Mouse (Mus musculus) forebrain, postnatal 0 days (tissue): ENCODE measurements at regions not wholly inside any gene's neighbourhood (a gene's known extent, or its start where the extent isn't known, plus 50 kb on each side); places are given as distances from the start of the nearest gene placed in this dataset.
A peak's percentile ranks its signal among the peaks of the same experiment; 100 is the strongest.

Experiments
- ATAC-seq: fragments of 200-750 bp; cut with Nextera tagmentation; 2 replicates; pipeline ENCODE4 v1.8.0; 2017; ENCODE audit warnings: mild to moderate bottlenecking, moderate library complexity
- DNase-seq: peaks from one replicate; pipeline ENCODE4 v3.0.0-alpha.2; 2015
- H3K27ac ChIP-seq: fragments of 300-500 bp; sonication (generic); 2 replicates; pipeline ENCODE4 v1.5.1; 2014; ENCODE audit warnings: low read depth, mild to moderate bottlenecking, antibody characterized with exemption, low read length, moderate library complexity, mixed read lengths
- H3K27me3 ChIP-seq: fragments of 300-500 bp; sonication (generic); 2 replicates; pipeline ENCODE4 v1.6.1; 2014; ENCODE audit warnings: mild to moderate bottlenecking, low read length, mixed read lengths; ENCODE audit not compliant: insufficient read depth
- H3K36me3 ChIP-seq: fragments of 300-500 bp; sonication (generic); 2 replicates; pipeline ENCODE4 v1.6.1; 2014; ENCODE audit warnings: mild to moderate bottlenecking, moderate library complexity; ENCODE audit not compliant: insufficient read depth
- H3K4me1 ChIP-seq: fragments of 300-500 bp; sonication (generic); 2 replicates; pipeline ENCODE4 v1.6.1; 2014; ENCODE audit warnings: antibody characterized with exemption; ENCODE audit not compliant: insufficient read depth
- H3K4me2 ChIP-seq: fragments of 300-500 bp; sonication (generic); 2 replicates; pipeline ENCODE4 v1.6.1; 2014; ENCODE audit warnings: low read depth, mild to moderate bottlenecking, moderate library complexity
- H3K4me3 ChIP-seq: fragments of 300-500 bp; sonication (generic); 2 replicates; pipeline ENCODE4 v1.5.1; 2014; ENCODE audit warnings: low read depth, low read length, mixed read lengths
- H3K9ac ChIP-seq: fragments of 300-500 bp; sonication (generic); 2 replicates; pipeline ENCODE4 v1.6.1; 2014; ENCODE audit warnings: mild to moderate bottlenecking
- H3K9me3 ChIP-seq: fragments of 300-500 bp; sonication (generic); 2 replicates; pipeline ENCODE4 v1.6.1; 2016; ENCODE audit warnings: low read length
- CTCF ChIP-seq: sonication (generic); IDR thresholded peaks from 2 replicates; pipeline ENCODE4 v1.5.1; 2016; ENCODE audit warnings: antibody characterized with exemption, control low read depth, low read depth
- WGBS: fragments of 180-500 bp; shearing (Covaris S2); extraction: QIAGEN DNeasy Blood & Tissue Kit; methylation state at CpG from one replicate; pipeline ENCODE4 v1.1.7; 2014; 5-methylcytosine and 5-hydroxymethylcytosine counted together

DNA sequence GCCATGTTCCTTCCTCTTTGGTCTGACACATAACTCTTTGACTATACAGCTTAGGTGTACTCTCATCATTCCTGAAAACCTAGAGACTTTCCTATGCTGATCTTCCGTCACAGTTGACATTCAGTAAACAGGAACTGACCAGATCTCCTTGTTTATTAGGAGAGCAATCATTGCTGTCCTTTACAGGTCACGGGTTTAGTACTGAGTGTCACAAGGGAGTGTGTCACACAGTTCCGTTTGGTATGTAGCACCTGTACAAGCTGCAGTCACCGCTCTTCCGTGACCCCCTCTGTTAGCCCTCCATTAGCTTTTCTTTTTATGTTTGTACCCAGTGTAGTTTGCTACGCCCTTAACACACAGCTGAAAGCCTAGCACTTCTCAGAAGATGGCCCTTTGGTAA is 553.4 kb upstream of the Slc39a10 start:
- Histone ChIP-seq H3K27ac (no peak overlapping the region), H3K4me1 (no peaks in the 10 kb centered on the region), H3K9me3 (no peaks in the 10 kb centered on the region), H3K27me3 (no peaks in the 10 kb centered on the region), H3K9ac (no peak overlapping the region), H3K36me3 (no peaks in the 10 kb centered on the region), H3K4me3 (no peak overlapping the region), H3K4me2 (no peak overlapping the region)
- WGBS: 45% methylated on average over 6 of the region's 6 CpGs
- ATAC-seq: no peak
- no peak for DNase-seq
- no peak for TF ChIP-seq CTCF

DNA sequence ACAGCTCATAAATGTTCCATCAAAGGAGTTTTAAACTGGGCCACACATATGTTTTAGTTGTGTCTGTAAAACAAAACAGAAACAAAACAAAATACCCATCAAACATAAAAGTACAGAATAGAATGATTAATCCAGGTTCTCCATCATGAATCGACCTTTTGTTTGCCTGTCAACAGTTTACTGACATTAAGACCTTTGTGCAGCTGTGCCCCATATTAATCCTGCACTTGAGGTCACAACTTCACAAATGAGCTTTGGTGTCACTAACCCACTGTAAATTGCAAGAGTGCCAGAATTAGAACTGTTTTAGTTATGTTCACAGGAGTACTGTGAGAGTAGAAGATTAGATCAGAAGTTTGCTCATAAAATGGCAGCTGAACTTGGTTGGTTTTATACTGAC is 540.2 kb upstream of the Slc39a10 start:
- no peak overlapping the region for H3K4me2 ChIP-seq
- no peak for DNase-seq
- no peak overlapping the region for H3K27ac ChIP-seq
- WGBS: 77% methylated on average over 1 of the region's 1 CpGs
- no peaks in the 10 kb centered on the region for H3K4me1 ChIP-seq
- no peaks in the 10 kb centered on the region for H3K36me3 ChIP-seq
- H3K9ac ChIP-seq: no peak overlapping the region
- no peak overlapping the region for H3K4me3 ChIP-seq
- H3K9me3 ChIP-seq: no peaks in the 10 kb centered on the region
- ATAC-seq: no peak
- TF ChIP-seq CTCF: no peak
- no peaks in the 10 kb centered on the region for H3K27me3 ChIP-seq

DNA sequence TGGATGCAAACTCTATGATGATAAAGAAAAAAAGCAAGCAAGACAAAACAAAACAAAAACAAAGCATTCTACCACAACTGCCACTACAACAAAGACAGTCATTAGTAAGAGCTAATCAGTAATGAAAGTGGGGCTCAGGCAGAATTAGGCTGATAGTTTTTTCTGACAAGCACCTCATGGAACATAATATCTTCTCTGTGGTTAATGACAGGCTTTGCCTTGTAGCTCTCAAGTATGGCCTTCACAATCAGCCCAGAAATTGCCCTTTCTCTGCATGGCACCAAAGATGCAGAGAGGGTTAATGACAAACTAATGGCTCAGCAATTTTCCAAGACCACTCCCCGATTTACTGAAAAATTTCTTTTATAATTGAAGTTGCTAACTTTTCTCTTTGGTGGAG is 512.5 kb upstream of the Slc39a10 start:
- H3K9me3 ChIP-seq: no peaks in the 10 kb centered on the region
- H3K36me3 ChIP-seq: no peaks in the 10 kb centered on the region
- no peak for TF ChIP-seq CTCF
- no peaks in the 10 kb centered on the region for H3K4me1 ChIP-seq
- H3K4me2 ChIP-seq: no peak overlapping the region
- H3K27ac ChIP-seq: no peak overlapping the region
- no peak overlapping the region for H3K4me3 ChIP-seq
- no peak overlapping the region for H3K9ac ChIP-seq
- DNase-seq (no peak), ATAC-seq (no peak; the same call in 1 of the 2 replicates)
- no peaks in the 10 kb centered on the region for H3K27me3 ChIP-seq
- WGBS: 14% methylated on average over 1 of the region's 1 CpGs

DNA sequence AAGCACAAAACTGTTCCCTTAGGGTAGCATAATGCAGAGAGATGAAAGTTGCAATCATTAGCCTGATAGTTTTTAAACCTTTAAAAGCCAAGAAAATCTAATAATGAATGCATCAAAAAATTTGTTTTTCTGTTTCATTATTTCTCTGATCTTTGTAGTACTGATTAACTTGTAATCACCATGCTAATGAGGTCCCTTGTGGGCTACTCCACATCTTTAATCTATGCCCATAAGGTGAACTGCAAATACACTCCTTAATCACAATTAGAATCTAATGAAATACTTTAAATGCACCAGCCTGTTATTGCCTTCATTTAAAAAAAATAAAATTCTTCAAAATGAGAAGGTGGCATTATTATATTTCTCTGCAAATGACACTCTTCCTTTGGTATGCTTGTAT is 493.9 kb upstream of the Slc39a10 start:
- Histone ChIP-seq H3K27me3 (no peaks in the 10 kb centered on the region), H3K27ac (no peak overlapping the region), H3K4me2 (no peak overlapping the region), H3K36me3 (no peaks in the 10 kb centered on the region), H3K9ac (no peak overlapping the region), H3K9me3 (no peaks in the 10 kb centered on the region), H3K4me3 (no peak overlapping the region), H3K4me1 (no peaks in the 10 kb centered on the region)
- ATAC-seq (no peak), DNase-seq (no peak)
- no peak for TF ChIP-seq CTCF

DNA sequence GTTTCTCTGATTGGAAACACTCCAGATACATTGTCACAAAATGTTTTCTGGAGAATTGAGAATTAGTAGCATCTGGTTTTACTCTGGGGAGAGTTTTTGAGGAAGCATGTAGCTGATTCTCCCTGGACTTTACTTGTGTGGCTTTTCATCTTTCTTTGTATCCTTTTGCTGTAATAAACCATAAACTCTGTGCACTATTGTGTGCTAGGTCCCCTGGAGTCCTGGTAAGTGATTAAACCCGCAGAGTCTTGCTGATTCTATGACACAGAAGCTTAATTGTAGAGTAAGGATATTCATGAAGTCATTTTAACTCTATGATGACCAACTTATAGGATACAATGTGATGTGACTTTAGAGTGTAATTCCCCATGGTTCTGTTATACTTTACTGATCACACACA is 486.1 kb upstream of the Slc39a10 start:
- Histone ChIP-seq H3K27me3 (no peaks in the 10 kb centered on the region), H3K9me3 (no peaks in the 10 kb centered on the region), H3K9ac (no peak overlapping the region), H3K36me3 (no peaks in the 10 kb centered on the region), H3K4me1 (no peaks in the 10 kb centered on the region), H3K27ac (no peak overlapping the region), H3K4me2 (no peak overlapping the region), H3K4me3 (no peak overlapping the region)
- 24% methylated on average over 1 of the region's 1 CpGs for WGBS
- no peak for TF ChIP-seq CTCF
- ATAC-seq: no peak
- no peak for DNase-seq

DNA sequence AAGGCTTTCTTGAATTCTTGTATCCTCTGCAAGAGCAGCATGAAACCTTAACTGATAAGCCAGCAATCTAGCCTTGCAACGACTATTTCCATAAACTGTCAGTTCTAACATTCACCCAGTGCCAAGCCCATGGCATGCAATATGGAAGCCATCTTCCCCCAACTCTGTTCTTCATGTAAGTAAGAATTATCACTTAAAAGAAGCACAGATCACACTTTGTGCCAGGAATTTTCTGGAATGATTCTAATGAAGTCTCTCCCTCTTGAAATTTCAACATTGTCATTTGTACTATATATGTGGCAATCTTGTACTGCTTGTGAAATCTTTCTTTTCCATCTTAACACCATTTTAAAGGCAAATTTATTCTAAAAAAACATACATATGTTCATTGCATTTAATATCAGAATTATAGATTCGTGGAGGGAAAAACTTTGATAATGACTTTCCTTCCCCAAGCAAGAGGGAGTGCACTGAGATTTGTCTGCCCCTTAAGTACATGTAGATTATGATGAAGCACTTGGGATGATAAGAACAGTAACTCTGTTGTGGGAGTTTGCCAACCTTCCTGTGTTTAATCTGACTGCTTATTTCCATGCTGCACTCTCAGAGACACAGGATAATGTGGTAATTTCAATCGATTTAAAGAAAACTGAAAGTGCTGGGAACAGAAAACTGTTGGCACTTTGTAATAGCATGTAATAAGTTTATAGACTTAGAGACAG is 447.2 kb upstream of the Slc39a10 start:
- DNase-seq: peak; percentile 73

DNA sequence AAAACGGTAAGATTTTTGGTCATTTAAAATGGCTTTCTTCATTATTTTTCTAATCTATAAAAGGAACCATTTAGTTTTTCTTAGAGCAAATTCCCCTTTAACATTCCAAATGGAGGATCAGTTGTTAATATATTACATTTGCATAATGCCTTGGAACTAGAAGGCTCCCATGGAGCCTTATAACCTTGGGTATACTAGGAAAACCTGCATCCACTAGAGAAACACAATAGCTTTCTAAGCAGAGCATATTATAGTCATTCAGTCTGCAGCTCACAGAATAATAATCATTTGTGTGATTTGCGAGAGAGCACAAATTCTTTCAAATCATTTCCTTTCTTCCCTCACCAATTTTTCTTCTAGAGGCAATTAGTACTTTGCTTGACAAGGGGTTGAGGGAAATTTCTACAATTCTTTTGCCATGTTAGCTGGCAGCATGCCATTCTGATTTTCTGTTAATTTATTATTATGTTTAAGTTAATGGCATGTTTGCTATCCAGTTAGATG is 418.0 kb upstream of the Slc39a10 start:
- Histone ChIP-seq H3K4me2 (no peak overlapping the region), H3K27me3 (no peaks in the 10 kb centered on the region), H3K4me3 (no peak overlapping the region), H3K36me3 (no peaks in the 10 kb centered on the region), H3K9ac (no peak overlapping the region), H3K9me3 (no peaks in the 10 kb centered on the region), H3K4me1 (no peaks in the 10 kb centered on the region), H3K27ac (no peak overlapping the region)
- TF ChIP-seq CTCF: no peak
- WGBS: 14% methylated on average over 2 of the region's 2 CpGs
- peak; percentile 78; the same call in 1 of the 2 replicates for ATAC-seq
- no peak for DNase-seq

More for the DNA sequence above, 447.2 kb upstream of the Slc39a10 start:
- TF ChIP-seq CTCF: no peak
- H3K27ac ChIP-seq: no peak overlapping the region
- no peak overlapping the region for H3K4me3 ChIP-seq
- no peaks in the 10 kb centered on the region for H3K4me1 ChIP-seq
- no peaks in the 10 kb centered on the region for H3K27me3 ChIP-seq
- H3K9me3 ChIP-seq: no peaks in the 10 kb centered on the region
- H3K36me3 ChIP-seq: no peaks in the 10 kb centered on the region
- ATAC-seq: peak; percentile 88
- WGBS: 54% methylated on average over 3 of the region's 3 CpGs
- no peak overlapping the region for H3K9ac ChIP-seq
- H3K4me2 ChIP-seq: no peak overlapping the region
